Mouse (Mus musculus): ENCODE results near the gene Rdh12. TPM values are rescaled to one million over a fixed set of nuclear protein-coding genes. Genes with fewer than 3 reads are reported as not detected.
"Not testable (repeated sequence)": the region's sequence is repeated elsewhere in the genome, so short reads cannot be mapped to it uniquely, and the experiment has no call there.

Gene Rdh12
- not detected for total RNA-seq (2022)

GRCm38 (mm10) chr12:79208703-79209464 lies at the start of gene Rdh12:
Gene Rdh12 (plus strand): TSS chr12:79208914.
- peak in 1 of 2 experiments; percentile 8 for DNase-seq (ENCODE audit: low spot score in 2 of 2)

GRCm38 (mm10) chr12:79162876-79163275 lies 45.8 kb upstream of the Rdh12 start:
- DNase-seq (ENCODE audit: low spot score in 2 of 2) = no peak

GRCm38 (mm10) chr12:79169173-79169572 lies 39.5 kb upstream of the Rdh12 start:
- no peak for DNase-seq (ENCODE audit: low spot score in 2 of 2)

GRCm38 (mm10) chr12:79170421-79170820 lies 38.3 kb upstream of the Rdh12 start:
- DNase-seq (ENCODE audit: low spot score in 2 of 2) = no peak

- DNase-seq (ENCODE audit: low spot score in 2 of 2) = no peak
Measured at GRCm38 (mm10) chr12:79171269-79171995, 37.3 kb upstream of the Rdh12 start.

- DNase-seq (ENCODE audit: low spot score in 2 of 2) = peak; percentile 87 to 90
Measured at GRCm38 (mm10) chr12:79172019-79172941, 36.4 kb upstream of the Rdh12 start, which contains the start of gene Vti1b. Gene Vti1b (minus strand): TSS chr12:79172667.

- no peak for DNase-seq (ENCODE audit: low spot score in 2 of 2)
Measured at GRCm38 (mm10) chr12:79173721-79174120, 35.0 kb upstream of the Rdh12 start.

- DNase-seq (ENCODE audit: low spot score in 2 of 2) = no peak
Measured at GRCm38 (mm10) chr12:79175998-79176397, 32.7 kb upstream of the Rdh12 start.

GRCm38 (mm10) chr12:79185160-79185559 lies 23.6 kb upstream of the Rdh12 start:
- not testable (repeated sequence) for DNase-seq (ENCODE audit: low spot score in 2 of 2)

GRCm38 (mm10) chr12:79190931-79191673 lies 17.6 kb upstream of the Rdh12 start:
- DNase-seq (ENCODE audit: low spot score in 2 of 2) = no peak

GRCm38 (mm10) chr12:79191701-79192100 lies 17.0 kb upstream of the Rdh12 start:
- DNase-seq (ENCODE audit: low spot score in 2 of 2) = peak; percentile 33 to 57

GRCm38 (mm10) chr12:79192193-79192592 lies 16.5 kb upstream of the Rdh12 start, which contains the start of gene Rdh11:
Gene Rdh11 (minus strand): TSS chr12:79192293.
- no peak for DNase-seq (ENCODE audit: low spot score in 2 of 2)

GRCm38 (mm10) chr12:79193441-79193840 lies 15.3 kb upstream of the Rdh12 start:
- DNase-seq (ENCODE audit: low spot score in 2 of 2) = peak; percentile 33 to 50

- DNase-seq (ENCODE audit: low spot score in 2 of 2) = no peak
Measured at GRCm38 (mm10) chr12:79197105-79197504, 11.6 kb upstream of the Rdh12 start.

- DNase-seq (ENCODE audit: low spot score in 2 of 2) = no peak
Measured at GRCm38 (mm10) chr12:79201882-79202281, 6.8 kb upstream of the Rdh12 start.

GRCm38 (mm10) chr12:79211447-79211846 lies 2.7 kb downstream of the Rdh12 start:
- no peak for DNase-seq (ENCODE audit: low spot score in 2 of 2)

GRCm38 (mm10) chr12:79217511-79217910 lies 8.8 kb downstream of the Rdh12 start:
- no peak for DNase-seq (ENCODE audit: low spot score in 2 of 2)

- no peak for DNase-seq (ENCODE audit: low spot score in 2 of 2)
Measured at GRCm38 (mm10) chr12:79235485-79236080, 26.9 kb downstream of the Rdh12 start.

GRCm38 (mm10) chr12:79241985-79242384 lies 33.3 kb downstream of the Rdh12 start:
- DNase-seq (ENCODE audit: low spot score in 2 of 2) = no peak

- no peak for DNase-seq (ENCODE audit: low spot score in 2 of 2)
Measured at GRCm38 (mm10) chr12:79242921-79243320, 34.2 kb downstream of the Rdh12 start.

Data from gastrocnemius, adult 8-10 months (tissue).